Mouse (Mus musculus) brain, embryonic 14.5 days (tissue): ENCODE results near the gene Egf. TPM values are rescaled to one million over a fixed set of nuclear protein-coding genes. Genes with fewer than 3 reads are reported as not detected.

Experiments
- DNase-seq: peaks from one replicate; pipeline ENCODE4 v3.0.0-alpha.2; 2011; ENCODE audit warnings: low read depth
- CTCF ChIP-seq: fragments of 200-500 bp; IDR thresholded peaks from 2 replicates; pipeline ENCODE4 v1.5.1; 2012; ENCODE audit warnings: inconsistent platforms, mild to moderate bottlenecking, moderate library complexity, borderline replicate concordance; ENCODE audit not compliant: insufficient read depth, insufficient read length; ENCODE audit errors: extremely low read depth
- POLR2A ChIP-seq: fragments of 200-500 bp; IDR thresholded peaks from 2 replicates; pipeline ENCODE4 v1.6.1; 2012; ENCODE audit warnings: mild to moderate bottlenecking, inconsistent platforms, borderline replicate concordance; ENCODE audit not compliant: poor library complexity, insufficient read depth, insufficient read length, severe bottlenecking; ENCODE audit errors: extremely low read depth
- polyA plus RNA-seq: library from polyadenylated mRNA; depleted of rRNA; stranded (reverse); fragments of >200 nt; gene quantifications from 2 replicates; pipeline ENCODE4 v1.2.3, GENCODE M21; 2012; rRNA removed

Gene Egf
- polyA plus RNA-seq, 1 experiment = 4.8 TPM

DNA sequence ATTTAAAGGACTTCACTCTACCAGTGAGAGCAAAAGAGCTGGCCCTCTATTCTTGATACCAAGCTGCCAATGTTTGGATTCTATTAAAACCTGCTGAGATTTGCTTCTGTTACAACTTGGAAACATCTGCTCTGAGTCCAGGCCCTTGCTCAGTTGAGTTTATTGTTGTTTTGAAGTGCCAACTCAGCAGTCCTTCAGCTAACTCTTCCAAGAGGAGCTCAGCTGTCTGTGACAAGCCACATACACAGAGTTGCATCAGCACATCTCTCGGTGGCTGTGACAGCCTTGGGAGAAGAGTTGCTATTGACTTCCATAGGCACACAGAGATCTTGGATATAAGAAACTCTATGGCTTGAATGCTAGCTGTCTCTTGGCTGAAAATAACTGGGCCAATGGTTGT, 124.1 kb downstream of the Egf start:
- TF ChIP-seq POLR2A = no peak
- no peak for TF ChIP-seq CTCF
- peak; percentile 21 for DNase-seq

Other genes starting within 250 kb of the Egf start
- gene Elovl6, start 223.0 kb downstream of the Egf start, polyA plus RNA-seq = 30.9 and 32.2 TPM in 2 replicates
- gene Lrit3, start 48.7 kb upstream of the Egf start, polyA plus RNA-seq = 0.15 and 0.23 TPM in 2 replicates
- gene Rrh, start 67.3 kb upstream of the Egf start, polyA plus RNA-seq = 0.59 and 1.2 TPM in 2 replicates
- gene Gar1, start 76.1 kb upstream of the Egf start, polyA plus RNA-seq = 56.6 and 57.6 TPM in 2 replicates
- 0.04 and 0.21 TPM in 2 replicates for gene Cfi, start 80.6 kb upstream of the Egf start, polyA plus RNA-seq
- 23.5 and 23.9 TPM in 2 replicates for gene Pla2g12a, start 123.3 kb upstream of the Egf start, polyA plus RNA-seq
- gene Casp6, start 146.1 kb upstream of the Egf start, polyA plus RNA-seq = 26.4 and 38.0 TPM in 2 replicates
- 3.0 and 3.8 TPM in 2 replicates for gene Mcub, start 214.9 kb upstream of the Egf start, polyA plus RNA-seq